Mouse (Mus musculus) adrenal gland, postnatal 14 days (tissue): Measurements from ENCODE around the gene Arhgap28. TPM values are rescaled to one million over a fixed set of nuclear protein-coding genes. Genes with fewer than 3 reads are reported as not detected.

Experiments used
- DNase-seq: peaks from one replicate; pipeline ENCODE4 v3.0.0; 2021; ENCODE audit warnings: mixed read lengths
- long read RNA-seq, 2 experiments: library from polyadenylated mRNA; stranded (forward); transcript quantifications; one replicate each; pipeline ENCODE4 v2.0.0; 2021
- total RNA-seq: library from RNA; stranded (reverse); gene quantifications from 2 replicates; pipeline ENCODE4 v1.2.3, GENCODE M21; 2021

Arhgap28 gene
- total RNA-seq, result 13.2 and 14.0 TPM in 2 replicates
- long read RNA-seq, experiment 1, full-length matches to known transcripts, result 3 of 11 reads
- long read RNA-seq, experiment 1, partial matches to known transcripts, result 0 of 11 reads
- long read RNA-seq, experiment 1, other reads (novel, unspliced or antisense), result 8 of 11 reads
- long read RNA-seq, experiment 2, full-length matches to known transcripts, result 5 of 9 reads
- long read RNA-seq, experiment 2, partial matches to known transcripts, result 0 of 9 reads
- long read RNA-seq, experiment 2, other reads (novel, unspliced or antisense), result 4 of 9 reads

DNA sequence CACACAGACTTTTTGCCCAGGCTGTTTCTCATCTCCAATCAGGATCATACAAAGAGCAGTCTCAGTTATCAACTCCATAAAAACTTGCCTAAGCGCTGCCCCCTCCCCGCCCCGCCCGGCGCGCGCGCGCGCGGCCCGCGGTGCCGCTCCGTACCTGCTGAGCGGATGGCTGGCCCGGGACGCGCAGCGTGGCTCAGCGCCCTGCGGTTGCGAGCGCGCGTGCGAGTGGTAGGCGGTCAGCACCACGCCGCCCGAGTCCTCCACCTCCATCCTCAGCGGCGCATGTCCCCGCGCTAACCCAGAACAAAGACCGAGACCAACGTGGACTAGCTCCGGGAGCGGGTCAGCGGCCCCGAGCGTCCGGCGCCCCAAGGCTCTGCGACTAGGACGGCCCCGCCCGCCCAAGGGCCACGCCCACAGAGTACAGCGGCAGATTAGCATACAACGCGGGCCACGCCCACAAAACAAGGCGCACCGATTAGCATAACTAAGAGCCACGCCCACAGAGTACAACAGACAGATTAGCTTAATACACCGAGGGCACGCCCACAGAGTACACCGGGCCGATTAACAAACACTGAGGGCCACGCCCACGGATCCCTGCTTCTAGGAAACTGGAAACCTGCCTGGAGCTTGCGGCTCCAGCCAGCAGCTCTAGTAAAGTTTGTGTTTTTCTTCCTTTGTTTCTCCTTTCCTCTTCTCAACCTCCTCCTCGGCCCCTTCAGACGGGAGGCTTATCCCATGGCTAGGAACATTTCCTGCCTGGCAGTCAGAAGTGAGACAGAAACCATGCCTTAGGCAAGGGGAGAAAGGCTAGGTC lies at the start of gene Arhgap28:
Gene Arhgap28, minus strand, starts transcription at position 380 of the 820 bp plus-strand sequence.
- peak; percentile 96 for DNase-seq

DNA sequence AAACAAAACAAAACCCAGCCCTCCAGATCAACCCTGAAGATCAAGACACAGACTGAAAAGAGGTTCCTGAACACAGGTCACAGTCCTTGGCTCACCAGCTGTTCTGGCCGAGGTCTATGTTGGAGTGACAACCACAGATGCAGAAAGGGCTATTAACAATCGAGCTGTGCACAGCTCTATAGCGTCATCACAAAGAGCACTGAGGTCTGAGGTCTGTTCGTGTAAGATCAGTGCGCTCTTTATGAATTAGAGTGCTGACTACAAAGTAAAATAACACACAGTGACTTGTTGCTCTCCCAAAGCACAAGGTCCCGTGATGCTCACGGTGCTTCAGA lies 42.4 kb upstream of the Arhgap28 start:
- no peak for DNase-seq

DNA sequence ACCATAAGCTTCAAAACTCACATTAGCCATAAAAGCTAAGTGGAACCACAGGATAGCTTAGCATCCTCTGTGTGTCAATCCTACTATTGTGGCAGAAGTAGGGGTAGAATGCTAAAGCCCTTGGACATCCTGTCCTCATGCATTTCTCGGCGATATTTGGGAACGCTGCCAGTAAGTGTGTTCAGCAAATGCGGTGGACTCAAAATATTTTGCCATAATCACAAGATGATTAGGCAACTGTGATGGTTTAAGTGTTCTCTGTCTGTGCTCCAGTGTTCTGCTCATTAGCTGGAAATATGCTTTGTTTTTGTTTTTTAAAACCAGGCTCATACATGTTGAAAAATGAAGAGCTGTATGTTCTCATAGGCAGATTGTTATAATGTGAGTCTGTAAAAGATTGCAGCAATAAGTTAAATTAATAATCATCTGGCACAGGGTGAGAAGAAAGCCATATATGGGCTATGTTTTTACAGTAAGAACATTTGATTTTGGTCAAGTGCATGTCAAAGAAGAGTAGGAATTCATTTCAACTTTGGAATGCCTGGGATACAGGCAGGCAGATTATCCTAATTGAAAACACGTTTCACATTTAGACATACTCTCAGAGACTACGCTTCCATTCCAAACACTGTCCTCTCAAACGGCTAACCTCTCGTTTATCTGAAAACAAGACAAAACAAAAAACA lies 41.9 kb upstream of the Arhgap28 start:
- DNase-seq, result no peak

DNA sequence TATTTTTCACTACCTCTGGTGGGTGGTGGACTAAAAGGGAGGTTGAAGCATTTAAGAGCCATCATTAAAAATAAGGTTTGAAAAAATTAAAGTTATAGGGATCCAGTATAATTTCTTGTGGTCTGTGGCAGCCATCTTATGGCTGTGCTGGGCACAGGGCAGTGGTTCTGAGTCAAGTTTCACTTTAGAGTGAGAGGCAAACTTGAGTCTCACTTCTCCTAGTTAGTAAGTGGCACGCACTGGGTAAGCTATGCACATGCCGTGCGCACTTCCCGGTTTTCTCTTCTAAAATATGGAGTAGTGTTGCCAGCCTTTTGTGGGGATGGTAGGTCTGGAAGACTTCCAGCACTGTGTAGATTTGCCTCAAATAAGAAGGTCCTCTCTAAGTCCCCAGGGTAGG lies 38.5 kb upstream of the Arhgap28 start:
- DNase-seq, result no peak

DNA sequence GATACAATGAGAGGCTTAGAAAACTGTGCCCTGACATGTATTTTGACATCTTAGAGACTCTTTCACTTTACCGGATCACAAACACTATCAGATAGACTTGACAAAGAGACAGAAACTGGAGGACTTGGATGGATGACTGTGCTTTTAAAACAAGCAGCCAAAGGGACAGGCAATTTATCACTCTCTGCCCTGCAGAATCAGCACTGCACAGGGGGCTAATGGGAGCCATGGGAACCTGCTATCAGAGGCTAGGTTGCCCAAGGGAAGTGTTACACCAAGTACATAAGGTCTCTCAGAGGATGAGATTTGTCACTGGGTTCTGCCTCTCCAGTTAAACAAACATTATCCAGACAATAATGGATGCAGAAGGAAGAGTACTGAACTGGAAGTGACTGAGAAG lies 33.1 kb upstream of the Arhgap28 start:
- DNase-seq, result no peak

DNA sequence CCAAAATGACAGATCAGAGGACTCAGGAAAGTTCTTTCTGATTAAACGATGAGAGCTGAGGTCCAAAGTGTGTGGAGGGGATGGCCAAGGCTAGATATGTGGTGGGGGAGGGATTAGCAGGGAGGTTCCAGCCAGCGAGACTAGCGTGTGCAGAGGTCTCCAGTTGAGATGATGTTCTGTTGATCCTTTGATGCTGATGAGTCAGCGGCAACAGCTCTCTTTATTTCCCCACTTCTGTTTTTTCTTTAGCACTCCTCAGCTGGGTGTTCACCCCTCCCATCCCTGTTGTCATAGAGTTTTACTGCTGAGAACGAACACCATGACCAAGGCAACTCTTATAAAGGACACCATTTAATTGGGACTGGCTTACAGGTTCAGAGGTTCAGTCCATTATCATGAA lies 25.6 kb upstream of the Arhgap28 start:
- DNase-seq, result no peak

DNA sequence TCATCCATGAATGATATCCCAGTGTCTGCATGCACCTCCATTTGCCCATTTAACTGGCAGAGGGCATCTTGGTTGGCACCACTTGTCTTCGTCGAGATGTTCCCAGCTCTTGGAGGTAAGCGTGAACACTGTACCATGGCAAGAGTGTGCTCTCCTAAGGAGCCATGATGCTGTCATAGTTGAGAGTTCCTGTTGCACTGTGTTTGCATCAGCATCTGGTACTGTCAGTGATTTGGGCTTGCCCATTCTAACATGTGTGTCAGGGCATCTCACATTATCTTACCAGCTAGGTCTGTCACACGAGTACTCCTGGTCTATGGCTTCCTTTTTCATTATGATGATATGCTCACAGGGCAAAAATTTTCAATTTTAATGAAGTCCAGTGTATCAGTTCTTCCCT lies 24.6 kb upstream of the Arhgap28 start:
- no peak for DNase-seq

DNA sequence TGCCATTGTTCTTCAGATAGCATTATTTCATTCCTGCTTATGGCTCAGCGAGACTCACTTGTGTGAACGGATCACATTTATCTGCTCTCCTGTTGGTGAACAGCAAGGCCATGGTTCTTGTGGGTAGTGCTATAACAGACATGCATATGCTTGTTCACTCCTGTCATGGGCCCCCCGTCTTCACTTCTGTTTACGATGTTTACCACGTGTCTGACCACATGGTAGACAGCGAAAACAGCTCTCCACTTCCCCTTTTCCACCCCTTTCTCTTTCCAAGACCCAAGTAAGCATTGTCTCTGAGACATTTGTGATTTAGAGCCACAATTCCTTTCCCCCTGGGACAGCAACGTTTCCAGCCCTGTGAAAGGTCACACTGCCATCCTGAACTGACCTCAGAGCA lies 20.4 kb upstream of the Arhgap28 start:
- DNase-seq, result no peak

DNA sequence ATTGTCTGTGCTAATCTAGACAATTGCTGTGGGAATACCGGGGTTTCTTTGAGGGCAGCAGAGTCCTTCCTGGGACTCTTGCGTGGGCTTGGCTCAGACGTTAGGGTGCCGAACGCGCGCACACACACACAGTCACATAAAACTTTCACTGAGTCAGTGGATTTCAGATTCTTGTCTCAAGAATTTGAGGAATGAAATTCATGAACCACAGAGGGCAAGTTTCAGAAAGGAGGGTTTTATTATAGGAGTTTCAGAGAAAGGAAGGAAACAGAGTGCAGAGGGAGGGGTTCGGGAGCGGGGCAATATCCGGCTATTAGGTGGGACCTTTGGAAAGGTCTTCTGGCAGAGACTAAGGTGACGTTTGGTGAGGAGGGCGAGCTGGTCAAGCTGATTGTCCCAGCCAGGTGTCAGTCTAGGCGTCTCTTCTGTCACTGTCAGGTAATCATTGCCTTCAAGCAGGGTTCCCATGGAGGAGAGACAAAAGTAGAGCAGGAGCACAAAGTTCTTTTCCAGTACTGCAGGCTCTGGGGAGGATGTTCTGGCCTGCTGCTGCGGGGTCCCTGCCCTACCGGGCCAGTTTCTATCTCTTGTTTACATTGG lies 15.6 kb upstream of the Arhgap28 start:
- DNase-seq, result no peak

DNA sequence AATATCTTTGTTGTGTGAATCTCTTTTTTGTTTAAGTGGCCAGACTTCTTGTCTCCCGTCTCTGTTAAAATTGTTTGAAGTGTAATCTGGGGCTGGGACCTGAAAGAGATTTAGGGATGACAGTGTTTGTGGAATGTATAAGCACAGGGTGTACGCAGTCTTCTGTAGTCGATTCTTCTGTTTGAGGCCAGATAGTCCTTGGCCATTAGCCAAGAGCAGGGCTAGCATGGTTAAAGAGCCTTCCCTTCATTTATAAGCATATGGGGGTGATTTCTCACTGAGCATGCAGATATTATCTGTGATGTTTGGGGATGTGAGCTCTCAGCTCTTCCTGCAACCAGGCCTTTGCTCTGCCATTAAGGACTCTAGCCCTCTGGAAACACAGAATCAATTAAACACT lies 13.2 kb upstream of the Arhgap28 start:
- no peak for DNase-seq

DNA sequence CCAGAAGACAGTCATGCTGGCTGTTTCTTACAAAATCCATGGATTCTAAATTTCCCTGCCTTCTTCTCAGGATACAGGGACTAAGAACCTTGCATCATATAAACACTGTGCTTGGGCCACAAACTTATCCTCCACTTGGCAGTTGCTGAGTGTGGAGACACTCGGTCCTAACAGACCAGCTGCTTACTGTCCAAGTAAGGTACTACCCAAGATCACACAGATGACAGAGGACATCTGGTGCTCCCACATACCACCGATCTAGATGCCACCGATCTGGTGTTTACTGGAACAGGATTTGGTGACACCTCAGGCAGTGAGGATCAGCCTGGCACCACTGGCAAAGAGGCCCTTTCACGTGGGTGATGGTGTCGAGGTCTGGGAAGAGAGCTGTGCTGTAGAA lies 7.7 kb upstream of the Arhgap28 start:
- no peak for DNase-seq

DNA sequence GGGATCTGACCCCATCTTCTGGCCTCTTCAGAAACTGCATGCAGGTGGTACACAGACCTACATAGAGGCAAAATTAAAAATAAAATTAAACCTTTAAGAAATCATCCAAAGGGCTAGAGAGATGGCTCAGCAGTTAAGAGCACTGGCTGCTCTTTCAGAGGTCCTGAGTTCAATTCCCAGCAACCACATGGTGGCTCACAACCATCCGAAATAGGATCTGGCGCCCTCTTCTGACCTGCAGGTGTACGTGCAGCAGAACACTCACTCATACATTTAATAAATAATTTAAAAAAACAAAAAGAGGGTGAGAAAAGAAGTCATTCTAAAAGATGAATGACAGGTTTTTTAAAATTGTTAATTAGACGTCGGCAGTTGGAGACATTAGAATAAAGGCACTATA lies 6.1 kb upstream of the Arhgap28 start:
- no peak for DNase-seq

DNA sequence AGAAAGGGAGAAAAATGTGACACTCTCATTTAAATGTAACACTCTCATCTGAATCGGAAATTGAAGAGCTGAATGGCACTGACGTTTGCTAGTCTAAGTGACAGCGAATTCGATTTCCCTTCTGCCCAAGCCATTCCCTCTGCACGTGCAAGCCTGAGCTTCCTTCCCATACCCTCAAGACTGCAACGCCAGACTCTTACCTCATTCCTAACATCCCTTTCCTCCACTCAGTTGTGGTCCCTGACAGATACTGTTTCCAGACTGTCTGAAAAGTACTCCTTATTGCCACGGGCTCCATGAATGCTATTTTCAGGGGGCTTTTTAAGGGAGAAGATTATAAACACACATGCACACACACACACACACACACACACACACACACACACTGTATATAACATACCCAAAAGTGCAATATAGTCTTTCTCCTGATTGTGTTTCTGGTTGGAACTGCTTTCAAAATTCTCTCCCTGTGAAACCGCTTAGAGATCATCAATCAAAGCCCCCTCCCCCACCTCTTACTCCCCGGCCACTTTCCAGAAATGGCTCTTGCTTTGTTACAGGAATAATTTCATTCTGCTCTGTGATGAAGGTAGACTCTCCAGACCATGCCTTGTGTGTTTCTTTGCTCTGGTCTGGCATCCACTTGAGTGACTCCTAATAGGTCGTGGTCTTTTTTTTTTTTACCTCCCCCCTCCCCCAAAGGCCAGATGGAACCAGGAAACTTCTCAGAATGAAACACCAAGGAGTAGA lies 836 bp upstream of the Arhgap28 start:
- DNase-seq, result peak; percentile 22

DNA sequence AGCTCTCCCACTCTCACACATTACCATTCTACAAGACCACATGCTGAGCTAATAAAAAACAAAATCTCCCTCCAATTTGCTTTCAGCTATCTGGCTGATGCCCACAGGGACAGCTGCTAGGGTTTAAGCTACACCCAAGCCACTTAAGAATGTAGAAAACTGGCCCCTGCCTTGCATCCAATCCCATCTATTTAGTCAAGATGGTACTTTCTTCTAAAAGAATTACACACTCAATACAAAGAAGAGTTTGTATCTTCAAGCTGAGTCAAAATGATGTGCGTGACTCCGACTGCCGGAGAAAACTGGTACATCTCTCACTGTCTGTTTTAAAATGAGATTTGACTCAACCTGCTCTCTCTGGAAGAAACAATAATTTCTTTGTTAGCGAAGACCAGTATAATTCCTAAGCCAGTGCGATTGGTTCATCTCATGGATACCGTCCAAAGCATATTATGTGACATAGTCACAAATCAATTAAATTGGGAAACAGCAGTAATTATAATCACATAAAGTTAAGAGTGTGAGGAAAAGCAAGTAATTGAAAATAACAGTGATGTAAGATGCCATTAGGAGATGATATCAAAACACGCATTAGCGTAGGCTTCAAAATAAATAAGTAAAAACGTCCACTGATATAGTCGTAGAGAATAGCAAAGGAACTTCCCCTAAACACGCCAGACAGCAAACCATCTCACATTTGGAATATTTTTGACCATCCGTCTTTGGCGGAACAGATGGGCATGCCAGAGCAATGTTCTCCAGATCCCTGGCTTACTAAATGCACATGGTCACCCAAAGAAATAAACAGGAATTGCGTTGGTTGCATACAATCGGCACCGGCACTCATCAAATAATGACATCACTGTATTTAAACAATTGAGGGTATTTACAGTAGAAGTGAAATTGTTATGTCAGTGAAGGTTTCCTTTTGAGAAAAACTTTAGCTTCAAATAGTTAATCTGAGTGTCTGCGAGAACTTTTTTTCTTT lies 1.0 kb downstream of the Arhgap28 start:
- DNase-seq, result no peak

DNA sequence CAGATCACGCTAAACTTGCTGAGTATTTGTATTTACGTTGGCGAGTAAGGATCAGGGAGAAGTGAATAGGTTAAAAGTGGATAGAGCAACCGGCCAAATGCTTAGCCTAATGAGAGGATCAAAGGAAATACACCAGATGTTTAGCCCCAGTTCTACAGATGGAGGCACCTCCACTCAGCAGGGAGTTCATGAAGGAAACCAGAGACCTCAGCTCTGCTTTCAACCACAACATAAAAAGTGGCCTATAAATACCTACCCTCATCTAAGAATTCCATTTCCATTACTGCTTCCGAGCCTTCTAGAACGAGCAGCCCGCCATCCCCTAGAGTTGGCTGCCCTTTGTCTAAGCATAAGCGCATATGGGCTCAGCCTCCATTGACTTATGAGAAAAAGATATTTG lies 4.1 kb downstream of the Arhgap28 start:
- no peak for DNase-seq

DNA sequence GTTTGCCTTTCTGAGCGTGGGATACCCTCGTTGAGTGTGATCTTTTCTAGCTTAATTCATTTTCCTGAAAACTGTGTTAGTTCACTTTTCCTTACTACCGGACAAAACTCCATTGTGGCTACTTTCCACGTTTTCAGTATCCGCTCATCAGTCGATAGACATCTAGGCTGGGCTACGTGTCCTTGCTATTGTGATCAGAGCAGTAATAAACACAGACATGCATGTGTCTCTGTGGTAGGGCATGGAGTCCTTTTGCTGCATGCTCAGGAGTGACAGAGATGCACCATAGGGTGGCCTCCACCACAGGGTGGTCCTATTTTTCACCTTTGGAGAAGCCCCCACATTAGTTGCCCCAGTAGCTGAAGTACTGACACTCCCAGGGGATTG lies 7.2 kb downstream of the Arhgap28 start:
- no peak for DNase-seq

DNA sequence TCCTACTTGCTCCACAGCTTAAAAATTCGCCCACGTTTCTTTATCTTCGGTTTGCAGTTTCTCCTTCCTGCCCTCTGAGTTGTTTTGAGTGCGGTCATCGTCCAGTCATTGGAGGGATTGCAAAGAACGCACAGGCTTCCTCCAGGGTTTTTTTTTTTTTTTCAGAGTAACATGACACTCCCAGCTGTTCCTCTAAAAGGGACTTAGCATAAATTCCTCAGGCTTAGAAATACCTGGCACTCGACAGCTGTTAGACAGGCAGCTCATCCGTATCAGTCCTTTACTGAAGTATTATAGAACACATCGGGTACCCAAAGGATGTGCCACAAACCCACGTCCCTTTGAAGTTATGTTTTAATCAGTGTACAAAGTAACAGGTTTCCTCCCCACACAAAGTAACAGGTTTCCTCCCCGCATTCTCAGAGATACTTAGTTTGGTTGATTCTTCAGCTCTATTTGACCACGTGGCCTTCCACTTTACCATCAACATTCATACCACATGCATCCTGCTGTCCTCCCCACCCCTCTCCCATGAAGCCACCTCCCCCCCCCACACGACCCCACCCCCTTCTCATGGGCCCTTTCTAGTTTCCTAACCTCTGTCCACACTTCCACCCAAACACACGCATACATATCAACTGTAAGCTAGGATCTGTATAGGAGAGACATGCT lies 7.7 kb downstream of the Arhgap28 start:
- DNase-seq, result peak; percentile 63

DNA sequence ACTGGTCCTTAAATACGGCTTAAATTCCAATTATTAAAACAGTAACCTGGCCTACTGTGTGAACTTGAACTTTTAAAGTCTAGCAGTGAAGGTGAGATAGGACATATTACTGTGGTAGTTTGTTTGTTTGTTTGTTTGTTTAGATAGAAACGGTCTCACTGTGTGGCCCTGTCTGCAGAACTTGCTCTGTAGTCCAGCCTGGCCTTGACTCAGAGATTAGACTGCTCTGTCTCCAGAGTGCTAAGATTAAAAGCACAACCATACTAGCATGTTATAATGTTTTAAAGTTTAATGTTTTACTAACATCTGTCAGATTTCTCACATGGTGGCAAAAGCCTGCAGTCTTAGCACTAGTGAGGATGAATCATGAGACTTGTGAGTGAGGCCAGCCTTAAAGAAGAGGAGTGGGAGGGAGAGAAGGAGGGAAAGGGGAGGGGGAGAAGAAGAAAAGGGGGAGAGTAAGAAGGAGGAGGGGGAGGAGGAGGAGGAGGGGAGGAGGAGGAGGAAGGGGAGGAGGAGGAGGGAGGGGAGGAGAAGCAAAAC lies 8.6 kb downstream of the Arhgap28 start:
- no peak for DNase-seq

DNA sequence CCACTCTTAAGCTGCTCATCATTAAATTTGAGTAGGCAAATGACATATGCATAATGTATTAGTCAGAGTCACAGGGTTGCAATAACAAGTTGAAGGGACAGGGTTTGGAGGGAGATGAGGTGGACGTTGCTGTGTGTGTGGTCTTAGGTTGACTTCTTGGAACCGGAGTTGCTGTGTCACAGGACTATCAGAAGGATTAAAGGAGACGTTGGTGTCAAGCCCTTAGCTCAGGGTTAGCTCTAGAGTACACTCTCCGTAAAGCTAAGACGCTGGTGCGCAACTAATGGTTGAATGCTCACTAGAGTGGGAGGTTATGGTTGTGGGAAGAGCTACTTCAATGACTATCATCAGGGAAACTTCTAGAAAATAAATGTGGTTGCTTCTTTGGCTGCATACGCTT lies 9.1 kb downstream of the Arhgap28 start:
- no peak for DNase-seq

DNA sequence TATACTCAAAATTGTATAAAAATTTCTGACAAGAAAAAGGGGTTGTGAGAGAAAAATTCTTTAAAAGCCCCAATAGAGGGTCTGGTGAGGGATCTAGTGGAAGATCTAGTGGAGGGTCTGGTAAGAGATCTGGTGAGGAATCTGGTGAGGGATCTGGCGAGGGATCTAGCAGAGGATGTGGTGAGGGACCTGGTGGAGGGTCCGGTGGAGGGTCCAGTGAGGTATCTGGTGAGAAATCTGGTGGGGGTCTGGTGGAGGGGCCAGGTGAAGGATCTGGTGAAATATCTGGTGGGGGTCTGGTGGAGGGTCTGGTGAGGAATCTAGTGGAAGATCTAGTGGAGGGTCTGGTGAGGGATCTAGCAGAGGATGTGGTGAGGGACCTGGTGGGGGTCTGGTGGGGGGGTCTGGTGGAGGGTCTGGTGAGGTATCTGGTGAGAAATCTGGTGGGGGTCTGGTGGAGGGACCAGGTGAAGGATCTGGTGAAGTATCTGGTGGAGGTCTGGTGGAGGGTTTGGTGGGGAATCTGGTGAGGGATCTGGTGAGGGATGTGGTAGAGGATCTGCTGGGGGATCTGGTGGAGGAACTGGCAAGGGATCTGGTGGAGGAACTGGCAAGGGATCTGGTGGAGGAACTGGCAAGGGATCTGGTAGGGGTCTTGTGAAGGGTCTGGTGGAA lies 10.4 kb downstream of the Arhgap28 start:
- DNase-seq, result no peak
